ENCODE assay signal across 8 mouse cellular contexts in genomic region chr16:17488478-17489468, GRCm38 (mm10). TPM values are rescaled to one million over a fixed set of nuclear protein-coding genes. Genes with fewer than 3 reads are reported as not detected.
A peak's percentile ranks its signal among the peaks of the same experiment; 100 is the strongest.
DNase-seq lines count a peak whose midpoint lies in the region; ATAC-seq and TF ChIP-seq lines count a peak whose summit lies in the region.

No protein-coding gene starts in this region.

- no peak for TF ChIP-seq EP300 in ES-Bruce4 (IDR thresholded peaks at IDR 0.05; ENCODE audit: insufficient read depth, low read depth, low read length)

- no peak; the same call in 1 of the 2 replicates for ATAC-seq in embryonic facial prominence, embryonic 12.5 days (ENCODE audit: insufficient number of reproducible peaks, insufficient read depth, low FRiP score, low TSS enrichment)
- peak; percentile 7; the same call in 1 of the 2 replicates for ATAC-seq in kidney, embryonic 16.5 days (ENCODE audit: low FRiP score, low TSS enrichment)
- ATAC-seq in midbrain, embryonic 13.5 days = peak; percentile 17; the same call in 1 of the 2 replicates

- no peak overlapping the region for H3K27ac ChIP-seq in ES-Bruce4 (ENCODE audit: insufficient read depth, low read length)
- no peak overlapping the region for H3K27ac ChIP-seq in embryonic facial prominence, embryonic 12.5 days
- no peak overlapping the region for H3K27ac ChIP-seq in kidney, embryonic 16.5 days (ENCODE audit: low read length)
- no peak overlapping the region for H3K27ac ChIP-seq in midbrain, embryonic 13.5 days

- H3K36me3 ChIP-seq in ES-Bruce4 (ENCODE audit: control insufficient read depth, insufficient read depth, low read length, poor library complexity, severe bottlenecking) = peaks cover 19% of the 10 kb centered on the region
- peaks cover 35% of the 10 kb centered on the region for H3K36me3 ChIP-seq in embryonic facial prominence, embryonic 12.5 days
- H3K36me3 ChIP-seq in kidney, embryonic 16.5 days (ENCODE audit: insufficient read depth, low read length) = peaks cover 19% of the 10 kb centered on the region
- peaks cover 36% of the 10 kb centered on the region for H3K36me3 ChIP-seq in midbrain, embryonic 13.5 days

- H3K27me3 ChIP-seq in ES-Bruce4 (ENCODE audit: control insufficient read depth, insufficient read depth, low read length, poor library complexity, severe bottlenecking) = no peaks in the 10 kb centered on the region
- peaks cover 23% of the 10 kb centered on the region for H3K27me3 ChIP-seq in embryonic facial prominence, embryonic 12.5 days
- H3K27me3 ChIP-seq in kidney, embryonic 16.5 days (ENCODE audit: insufficient read depth, low read length) = peaks cover 5% of the 10 kb centered on the region
- H3K27me3 ChIP-seq in midbrain, embryonic 13.5 days = peaks cover 16% of the 10 kb centered on the region

- H3K9me3 ChIP-seq in ES-Bruce4 (replicated peaks; ENCODE audit: control insufficient read depth, insufficient read depth, low read length, poor library complexity, severe bottlenecking) = no peaks in the 10 kb centered on the region
- no peaks in the 10 kb centered on the region for H3K9me3 ChIP-seq in embryonic facial prominence, embryonic 12.5 days
- no peaks in the 10 kb centered on the region for H3K9me3 ChIP-seq in kidney, embryonic 16.5 days (ENCODE audit: low read length)
- no peaks in the 10 kb centered on the region for H3K9me3 ChIP-seq in midbrain, embryonic 13.5 days

- peak overlapping the region; percentile 56; the same call in 1 of the 2 replicates for H3K9ac ChIP-seq in ES-Bruce4 (ENCODE audit: low read depth, poor library complexity, severe bottlenecking)
- H3K9ac ChIP-seq in embryonic facial prominence, embryonic 12.5 days = peak overlapping the region; percentile 51; the same call in 1 of the 2 replicates
- H3K9ac ChIP-seq in kidney, embryonic 16.5 days (replicated peaks; ENCODE audit: low read length) = peak overlapping the region; percentile 57; the same call in 1 of the 2 replicates
- peak overlapping the region; percentile 64 for H3K9ac ChIP-seq in midbrain, embryonic 13.5 days (replicated peaks)

- peak overlapping the region; percentile 78 for H3K4me2 ChIP-seq in embryonic facial prominence, embryonic 12.5 days (replicated peaks)
- peak overlapping the region; percentile 79 for H3K4me2 ChIP-seq in kidney, embryonic 16.5 days (replicated peaks; ENCODE audit: low read depth, low read length)
- H3K4me2 ChIP-seq in midbrain, embryonic 13.5 days (replicated peaks) = peak overlapping the region; percentile 90

- peaks cover 1% of the 10 kb centered on the region for H3K4me1 ChIP-seq in ES-Bruce4 (ENCODE audit: control insufficient read depth, insufficient read depth, low read length)
- 0 out of 2 replicates have a peak, but pooled peaks cover 8% of the 10 kb centered on the region for H3K4me1 ChIP-seq in embryonic facial prominence, embryonic 12.5 days
- H3K4me1 ChIP-seq in kidney, embryonic 16.5 days (ENCODE audit: insufficient read depth, low read length) = peaks cover 9% of the 10 kb centered on the region; the same call in 1 of the 2 replicates
- peaks cover 19% of the 10 kb centered on the region for H3K4me1 ChIP-seq in midbrain, embryonic 13.5 days (replicated peaks)

- WGBS in embryonic facial prominence, embryonic 12.5 days = 43% methylated on average over 14 of the region's 14 CpGs
- 45% methylated on average over 14 of the region's 14 CpGs for WGBS in kidney, embryonic 16.5 days
- 48% methylated on average over 14 of the region's 14 CpGs for WGBS in midbrain, embryonic 13.5 days

- H3K4me3 ChIP-seq in ES-Bruce4 (ENCODE audit: low read depth, low read length) = peak overlapping the region; percentile 36
- H3K4me3 ChIP-seq in embryonic facial prominence, embryonic 12.5 days = peak overlapping the region; percentile 37
- H3K4me3 ChIP-seq in kidney, embryonic 16.5 days (ENCODE audit: low read length) = peak overlapping the region; percentile 55
- H3K4me3 ChIP-seq in midbrain, embryonic 13.5 days (replicated peaks) = peak overlapping the region; percentile 45

- peak; percentile 55 for DNase-seq in cerebellum, adult 9-11 months
- no peak for DNase-seq in cerebellum, adult 8-10 months
- DNase-seq in frontal cortex, postnatal 25 days (ENCODE audit: low spot score in 2 of 2) = no peak
- no peak for DNase-seq in urinary bladder, postnatal 14 days (ENCODE audit: low spot score)

- no peak for TF ChIP-seq POLR2A in ES-Bruce4 (IDR thresholded peaks at IDR 0.05; ENCODE audit: insufficient read depth, low read length)

- peak; percentile 65 for TF ChIP-seq CTCF in ES-Bruce4 (IDR thresholded peaks at IDR 0.05; ENCODE audit: low read depth, low read length)

RNA-seq across cellular contexts. Expression of gene Aifm3, which starts 0.6 kb away (rescaled TPM):
- 6.4 and 7.5 TPM in 2 replicates for polyA plus RNA-seq in ES-Bruce4 (2011; ENCODE audit: insufficient read depth, insufficient read length, low read depth, missing spikeins)
- 1.0 and 1.5 TPM in 2 replicates for polyA plus RNA-seq in embryonic facial prominence, embryonic 12.5 days (2016; fragmentation: Nextera tagmentation; extraction: Ambion mirVana)
- polyA plus RNA-seq in kidney, embryonic 16.5 days (2015; fragmentation: Nextera tagmentation; extraction: Ambion mirVana) = 3.4 and 3.6 TPM in 2 replicates
- 7.9 and 10.6 TPM in 2 replicates for polyA plus RNA-seq in midbrain, embryonic 13.5 days (2015; fragmentation: Nextera tagmentation; extraction: Ambion mirVana)

RNA-seq across cellular contexts. Expression of gene Lztr1, which starts 19.7 kb away (rescaled TPM):
- polyA plus RNA-seq in ES-Bruce4 (2011; ENCODE audit: insufficient read depth, insufficient read length, low read depth, missing spikeins) = 46.1 and 46.6 TPM in 2 replicates
- 104 and 118 TPM in 2 replicates for polyA plus RNA-seq in embryonic facial prominence, embryonic 12.5 days (2016; fragmentation: Nextera tagmentation; extraction: Ambion mirVana)
- 102 and 113 TPM in 2 replicates for polyA plus RNA-seq in kidney, embryonic 16.5 days (2015; fragmentation: Nextera tagmentation; extraction: Ambion mirVana)
- 124 and 133 TPM in 2 replicates for polyA plus RNA-seq in midbrain, embryonic 13.5 days (2015; fragmentation: Nextera tagmentation; extraction: Ambion mirVana)

RNA-seq across cellular contexts. Expression of gene Crkl, which starts 37.0 kb away (rescaled TPM):
- 45.7 and 48.9 TPM in 2 replicates for polyA plus RNA-seq in ES-Bruce4 (2011; ENCODE audit: insufficient read depth, insufficient read length, low read depth, missing spikeins)
- polyA plus RNA-seq in embryonic facial prominence, embryonic 12.5 days (2016; fragmentation: Nextera tagmentation; extraction: Ambion mirVana) = 91.3 and 91.7 TPM in 2 replicates
- polyA plus RNA-seq in kidney, embryonic 16.5 days (2015; fragmentation: Nextera tagmentation; extraction: Ambion mirVana) = 77.6 and 78.5 TPM in 2 replicates
- polyA plus RNA-seq in midbrain, embryonic 13.5 days (2015; fragmentation: Nextera tagmentation; extraction: Ambion mirVana) = 88.7 and 91.2 TPM in 2 replicates

RNA-seq across cellular contexts. Expression of gene Thap7, which starts 42.2 kb away (rescaled TPM):
- polyA plus RNA-seq in ES-Bruce4 (2011; ENCODE audit: insufficient read depth, insufficient read length, low read depth, missing spikeins) = 12.9 and 13.1 TPM in 2 replicates
- polyA plus RNA-seq in embryonic facial prominence, embryonic 12.5 days (2016; fragmentation: Nextera tagmentation; extraction: Ambion mirVana) = 66.6 and 73.1 TPM in 2 replicates
- polyA plus RNA-seq in kidney, embryonic 16.5 days (2015; fragmentation: Nextera tagmentation; extraction: Ambion mirVana) = 61.1 and 61.5 TPM in 2 replicates
- polyA plus RNA-seq in midbrain, embryonic 13.5 days (2015; fragmentation: Nextera tagmentation; extraction: Ambion mirVana) = 61.7 and 65.0 TPM in 2 replicates
